Mouse (Mus musculus): ENCODE results near the gene Thrsp. TPM values are rescaled to one million over a fixed set of nuclear protein-coding genes. Genes with fewer than 3 reads are reported as not detected.
A peak's percentile ranks its signal among the peaks of the same experiment; 100 is the strongest.
"Not testable (repeated sequence)": the region's sequence is repeated elsewhere in the genome, so short reads cannot be mapped to it uniquely, and the experiment has no call there.

The Thrsp gene
- 0.23 and 0.41 TPM in 2 replicates for polyA plus RNA-seq (2014; fragmentation: Nextera tagmentation; extraction: Ambion mirVana)

- no peak within 1 kb of the TSS for H3K4me2 ChIP-seq (ENCODE audit: low read length)
- no peak; the same call in 1 of the 2 replicates for ATAC-seq (replicated peaks; ENCODE audit: low FRiP score, low TSS enrichment, low read depth)
- no peaks in the 10 kb centered on the region for H3K27me3 ChIP-seq (replicated peaks; ENCODE audit: control insufficient read depth, insufficient read depth, low read length)
- H3K4me3 ChIP-seq (ENCODE audit: low read depth, low read length), result no peak within 1 kb of the TSS
- DNase-seq (ENCODE audit: low spot score), result no peak
- no peak within 1 kb of the TSS for H3K27ac ChIP-seq (ENCODE audit: low read depth)
- H3K36me3 ChIP-seq (ENCODE audit: control insufficient read depth, insufficient read depth, low read length), result no peaks in the 10 kb centered on the region
- WGBS, result 75% methylated on average over 25 of the region's 25 CpGs
- no peaks in the 10 kb centered on the region for H3K9me3 ChIP-seq (ENCODE audit: control insufficient read depth, low read length)
- H3K4me1 ChIP-seq (replicated peaks; ENCODE audit: control insufficient read depth, insufficient read depth, low read length), result no peaks in the 10 kb centered on the region
- no peak within 1 kb of the TSS for H3K9ac ChIP-seq (ENCODE audit: low read length)
These were observed at the start of gene Thrsp for GRCm38 (mm10) chr7:97416906-97417777. Gene Thrsp (minus strand): TSS chr7:97417730.

- WGBS, result 80% methylated on average over 3 of the region's 3 CpGs
- ATAC-seq (replicated peaks; ENCODE audit: low FRiP score, low TSS enrichment, low read depth), result no peak
These were observed 38.0 kb upstream of the Thrsp start for GRCm38 (mm10) chr7:97455577-97455976.

GRCm38 (mm10) chr7:97454795-97455194 lies 37.3 kb upstream of the Thrsp start:
- Histone ChIP-seq H3K27me3 (replicated peaks; ENCODE audit: control insufficient read depth, insufficient read depth, low read length) (no peaks in the 10 kb centered on the region), H3K4me2 (ENCODE audit: low read length) (no peak overlapping the region), H3K4me3 (ENCODE audit: low read depth, low read length) (no peak overlapping the region), H3K27ac (ENCODE audit: low read depth) (no peak overlapping the region), H3K4me1 (replicated peaks; ENCODE audit: control insufficient read depth, insufficient read depth, low read length) (peaks cover 4% of the 10 kb centered on the region; the same call in 1 of the 2 replicates), H3K9me3 (ENCODE audit: control insufficient read depth, low read length) (no peaks in the 10 kb centered on the region), H3K36me3 (ENCODE audit: control insufficient read depth, insufficient read depth, low read length) (no peaks in the 10 kb centered on the region), H3K9ac (ENCODE audit: low read length) (no peak overlapping the region)
- 91% methylated on average over 10 of the region's 10 CpGs for WGBS
- ATAC-seq (replicated peaks; ENCODE audit: low FRiP score, low TSS enrichment, low read depth) (no peak), DNase-seq (ENCODE audit: low spot score) (no peak)

More at GRCm38 (mm10) chr7:97455577-97455976, 38.0 kb upstream of the Thrsp start:
- no peak overlapping the region for H3K4me3 ChIP-seq (ENCODE audit: low read depth, low read length)
- H3K4me1 ChIP-seq (replicated peaks; ENCODE audit: control insufficient read depth, insufficient read depth, low read length), result peaks cover 4% of the 10 kb centered on the region; the same call in 1 of the 2 replicates
- no peaks in the 10 kb centered on the region for H3K27me3 ChIP-seq (replicated peaks; ENCODE audit: control insufficient read depth, insufficient read depth, low read length)
- no peak overlapping the region for H3K9ac ChIP-seq (ENCODE audit: low read length)
- no peak overlapping the region for H3K27ac ChIP-seq (ENCODE audit: low read depth)
- H3K36me3 ChIP-seq (ENCODE audit: control insufficient read depth, insufficient read depth, low read length), result no peaks in the 10 kb centered on the region
- H3K4me2 ChIP-seq (ENCODE audit: low read length), result no peak overlapping the region
- H3K9me3 ChIP-seq (ENCODE audit: control insufficient read depth, low read length), result no peaks in the 10 kb centered on the region
- DNase-seq (ENCODE audit: low spot score), result no peak

GRCm38 (mm10) chr7:97453141-97453921 lies 35.8 kb upstream of the Thrsp start:
- Histone ChIP-seq H3K27ac (ENCODE audit: low read depth) (no peak overlapping the region), H3K27me3 (replicated peaks; ENCODE audit: control insufficient read depth, insufficient read depth, low read length) (no peaks in the 10 kb centered on the region), H3K4me3 (ENCODE audit: low read depth, low read length) (peak overlapping the region; percentile 33), H3K9ac (ENCODE audit: low read length) (peak overlapping the region; percentile 46), H3K4me1 (replicated peaks; ENCODE audit: control insufficient read depth, insufficient read depth, low read length) (peaks cover 4% of the 10 kb centered on the region; the same call in 1 of the 2 replicates), H3K36me3 (ENCODE audit: control insufficient read depth, insufficient read depth, low read length) (no peaks in the 10 kb centered on the region), H3K9me3 (ENCODE audit: control insufficient read depth, low read length) (0 out of 2 replicates have a peak, but pooled peaks cover 7% of the 10 kb centered on the region), H3K4me2 (ENCODE audit: low read length) (peak overlapping the region; percentile 79)
- 2% methylated on average over 27 of the region's 27 CpGs for WGBS
- peak; percentile 70 for ATAC-seq (replicated peaks; ENCODE audit: low FRiP score, low TSS enrichment, low read depth)
- peak; percentile 70 for DNase-seq (ENCODE audit: low spot score)

DNA sequence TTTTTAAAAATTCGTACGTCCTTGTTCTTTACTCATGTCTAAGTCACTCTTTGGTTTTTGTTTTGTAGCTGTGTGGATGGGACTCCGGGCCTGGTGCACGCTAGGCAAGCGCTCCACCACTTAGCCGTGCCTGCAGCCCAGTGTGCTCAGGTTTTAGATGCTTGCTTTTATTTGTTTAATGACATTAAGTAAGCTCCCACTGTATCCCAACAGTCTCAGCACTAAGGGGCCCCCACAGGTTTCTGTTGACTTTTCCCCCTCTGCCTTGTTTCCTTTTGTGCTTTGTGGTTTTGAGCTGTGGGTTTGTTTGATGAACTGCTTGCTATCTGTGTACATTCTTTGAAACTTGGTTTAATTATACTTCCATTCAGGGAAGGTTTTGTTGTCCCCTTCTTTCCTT lies 34.7 kb upstream of the Thrsp start:
- WGBS, result 82% methylated on average over 6 of the region's 6 CpGs
- 0 out of 2 replicates have a peak, but pooled peaks cover 7% of the 10 kb centered on the region for H3K9me3 ChIP-seq (ENCODE audit: control insufficient read depth, low read length)
- DNase-seq (ENCODE audit: low spot score), result no peak
- H3K4me3 ChIP-seq (ENCODE audit: low read depth, low read length), result no peak overlapping the region
- H3K27me3 ChIP-seq (replicated peaks; ENCODE audit: control insufficient read depth, insufficient read depth, low read length), result no peaks in the 10 kb centered on the region
- H3K4me2 ChIP-seq (ENCODE audit: low read length), result no peak overlapping the region
- H3K4me1 ChIP-seq (replicated peaks; ENCODE audit: control insufficient read depth, insufficient read depth, low read length), result peaks cover 4% of the 10 kb centered on the region; the same call in 1 of the 2 replicates
- H3K9ac ChIP-seq (ENCODE audit: low read length), result no peak overlapping the region
- no peak overlapping the region for H3K27ac ChIP-seq (ENCODE audit: low read depth)
- ATAC-seq (replicated peaks; ENCODE audit: low FRiP score, low TSS enrichment, low read depth), result no peak
- no peaks in the 10 kb centered on the region for H3K36me3 ChIP-seq (ENCODE audit: control insufficient read depth, insufficient read depth, low read length)

- not testable (repeated sequence) for H3K4me1 ChIP-seq (replicated peaks; ENCODE audit: control insufficient read depth, insufficient read depth, low read length); H3K4me3 ChIP-seq (ENCODE audit: low read depth, low read length); H3K36me3 ChIP-seq (ENCODE audit: control insufficient read depth, insufficient read depth, low read length); ATAC-seq (replicated peaks; ENCODE audit: low FRiP score, low TSS enrichment, low read depth); H3K4me2 ChIP-seq (ENCODE audit: low read length); H3K27me3 ChIP-seq (replicated peaks; ENCODE audit: control insufficient read depth, insufficient read depth, low read length); H3K27ac ChIP-seq (ENCODE audit: low read depth); DNase-seq (ENCODE audit: low spot score); H3K9ac ChIP-seq (ENCODE audit: low read length); H3K9me3 ChIP-seq (ENCODE audit: control insufficient read depth, low read length)
- 54% methylated on average over 2 of the region's 2 CpGs for WGBS
These were observed 33.5 kb upstream of the Thrsp start, which contains the start of gene Kctd14 for GRCm38 (mm10) chr7:97451023-97451422. Gene Kctd14 (plus strand): TSS chr7:97451323.

- no peaks in the 10 kb centered on the region for H3K27me3 ChIP-seq (replicated peaks; ENCODE audit: control insufficient read depth, insufficient read depth, low read length)
- no peak overlapping the region for H3K4me2 ChIP-seq (ENCODE audit: low read length)
- no peaks in the 10 kb centered on the region for H3K36me3 ChIP-seq (ENCODE audit: control insufficient read depth, insufficient read depth, low read length)
- 0 out of 2 replicates have a peak, but pooled peaks cover 7% of the 10 kb centered on the region for H3K9me3 ChIP-seq (ENCODE audit: control insufficient read depth, low read length)
- H3K9ac ChIP-seq (ENCODE audit: low read length), result no peak overlapping the region
- WGBS, result 51% methylated on average over 6 of the region's 6 CpGs
- peak; percentile 59 for ATAC-seq (replicated peaks; ENCODE audit: low FRiP score, low TSS enrichment, low read depth)
- no peak overlapping the region for H3K4me3 ChIP-seq (ENCODE audit: low read depth, low read length)
- peak overlapping the region; percentile 47; the same call in 1 of the 2 replicates for H3K27ac ChIP-seq (ENCODE audit: low read depth)
- peak; percentile 62 for DNase-seq (ENCODE audit: low spot score)
- H3K4me1 ChIP-seq (replicated peaks; ENCODE audit: control insufficient read depth, insufficient read depth, low read length), result peaks cover 3% of the 10 kb centered on the region; the same call in 1 of the 2 replicates
These were observed 29.6 kb upstream of the Thrsp start for GRCm38 (mm10) chr7:97447050-97447531.
